Mouse (Mus musculus): ENCODE measurements around the gene Clps.

DNA sequence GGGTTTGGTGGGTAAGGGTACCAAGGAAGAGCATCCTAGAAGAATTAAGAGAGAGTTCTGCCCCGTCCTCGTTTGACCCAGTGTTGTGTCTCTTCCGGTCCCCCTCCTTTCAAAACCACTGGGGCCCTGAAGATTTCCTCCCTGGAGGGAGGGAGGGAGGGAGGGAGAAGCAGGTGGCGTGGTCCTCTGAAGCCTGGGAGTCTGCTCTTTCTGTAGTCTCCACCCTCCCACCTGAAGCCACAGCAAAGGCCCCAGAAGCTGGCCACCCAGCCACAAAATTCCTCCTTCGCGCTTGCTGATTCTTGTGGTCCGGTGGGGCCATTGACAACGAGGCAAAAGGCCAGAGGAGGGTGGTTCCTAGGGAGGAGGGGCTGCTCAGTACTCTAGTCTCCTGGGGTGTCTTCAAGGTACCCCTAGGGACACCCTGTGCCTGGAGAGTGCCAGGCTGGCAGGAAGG, 41.9 kb downstream of the Clps start:
- TF ChIP-seq CTCF (IDR thresholded peaks at IDR 0.05; ENCODE audit: extremely low read depth, insufficient read depth, low read length) (no peak), POLR2A (IDR thresholded peaks at IDR 0.05; ENCODE audit: extremely low read depth, insufficient read depth, low read length) (no peak)

Data from cortical plate, adult 2 months (tissue).